Mouse (Mus musculus) heart, postnatal 0 days (tissue): Measurements from ENCODE around the gene Eif3l. TPM values are rescaled to one million over a fixed set of nuclear protein-coding genes. Genes with fewer than 3 reads are reported as not detected.

Experiments used
- ATAC-seq: fragments of 200-750 bp; cut with Nextera tagmentation; 2 replicates; pipeline ENCODE4 v1.8.0; 2017; ENCODE audit warnings: low read depth, moderate number of reproducible peaks, moderate library complexity; ENCODE audit not compliant: insufficient read depth
- DNase-seq: peaks from one replicate; pipeline ENCODE4 v3.0.0-alpha.2; 2016; ENCODE audit warnings: low spot score
- H3K27ac ChIP-seq: fragments of 300-500 bp; sonication (generic); 2 replicates; pipeline ENCODE4 v1.5.1; 2014; ENCODE audit warnings: low read depth, mild to moderate bottlenecking
- H3K27me3 ChIP-seq: fragments of 300-500 bp; sonication (generic); 2 replicates; pipeline ENCODE4 v1.6.1; 2014; ENCODE audit warnings: low read length, mixed read lengths; ENCODE audit not compliant: control insufficient read depth, insufficient read depth
- H3K36me3 ChIP-seq: fragments of 300-500 bp; sonication (generic); replicated peaks from 2 replicates; pipeline ENCODE4 v1.6.1; 2014; ENCODE audit warnings: low read length, mixed read lengths; ENCODE audit not compliant: control insufficient read depth, insufficient read depth
- H3K4me1 ChIP-seq: fragments of 300-500 bp; sonication (generic); 2 replicates; pipeline ENCODE4 v1.6.1; 2014; ENCODE audit warnings: antibody characterized with exemption; ENCODE audit not compliant: control insufficient read depth, insufficient read depth
- H3K4me2 ChIP-seq: fragments of 300-500 bp; sonication (generic); 2 replicates; pipeline ENCODE4 v1.6.1; 2014; ENCODE audit warnings: low read depth, mild to moderate bottlenecking, low read length, moderate library complexity
- H3K4me3 ChIP-seq: fragments of 300-500 bp; sonication (generic); 2 replicates; pipeline ENCODE4 v1.5.1; 2014; ENCODE audit warnings: low read depth, low read length
- H3K9ac ChIP-seq: fragments of 300-500 bp; sonication (generic); replicated peaks from 2 replicates; pipeline ENCODE4 v1.6.1; 2014; ENCODE audit warnings: low read depth, low read length, mixed read lengths
- H3K9me3 ChIP-seq: fragments of 300-500 bp; sonication (generic); replicated peaks from 2 replicates; pipeline ENCODE4 v1.6.1; 2016; ENCODE audit warnings: low read length; ENCODE audit not compliant: control insufficient read depth
- CTCF ChIP-seq: IDR thresholded peaks from 2 replicates; pipeline ENCODE4 v1.5.1; 2016; ENCODE audit warnings: antibody characterized with exemption, control low read depth, low read depth
- EP300 ChIP-seq: IDR thresholded peaks from 2 replicates; pipeline ENCODE4 v1.6.1; 2016; ENCODE audit warnings: antibody characterized with exemption, low read depth
- WGBS: fragments of 180-500 bp; shearing (Covaris S2); extraction: QIAGEN DNeasy Blood & Tissue Kit; methylation state at CpG from one replicate; pipeline ENCODE4 v1.1.7; 2014; 5-methylcytosine and 5-hydroxymethylcytosine counted together
- polyA plus RNA-seq: library from polyadenylated mRNA; unstranded; fragments of >200 nt; fragmentation: Nextera tagmentation; extraction: Ambion mirVana; gene quantifications from 2 replicates; pipeline ENCODE4 v1.2.1, GENCODE M21; 2015
- total RNA-seq: library from RNA; depleted of rRNA; stranded (reverse); fragments of >200 nt; gene quantifications from 2 replicates; pipeline ENCODE4 v1.2.3, GENCODE M21; 2014; ENCODE audit warnings: low replicate concordance

Eif3l gene
- total and polyA plus RNA-seq, 2 experiments from 2014 or later, result 123 to 183 TPM

GRCm38 (mm10) chr15:79079567-79079966 is 4.6 kb downstream of the Eif3l start:
- H3K36me3 ChIP-seq, result peaks cover 83% of the 10 kb centered on the region
- no peaks in the 10 kb centered on the region for H3K9me3 ChIP-seq
- DNase-seq, result no peak
- ATAC-seq, result no peak
- no peak overlapping the region for H3K4me2 ChIP-seq
- no peak overlapping the region for H3K4me3 ChIP-seq
- H3K9ac ChIP-seq, result no peak overlapping the region
- WGBS, result 97% methylated on average over 7 of the region's 7 CpGs
- TF ChIP-seq EP300, result no peak
- TF ChIP-seq CTCF, result no peak
- no peaks in the 10 kb centered on the region for H3K27me3 ChIP-seq
- H3K27ac ChIP-seq, result no peak overlapping the region
- H3K4me1 ChIP-seq, result peaks cover 6% of the 10 kb centered on the region

GRCm38 (mm10) chr15:79092284-79092683 is 17.3 kb downstream of the Eif3l start:
- no peaks in the 10 kb centered on the region for H3K9me3 ChIP-seq
- WGBS, result 88% methylated on average over 6 of the region's 6 CpGs
- H3K36me3 ChIP-seq, result peaks cover 70% of the 10 kb centered on the region
- H3K27me3 ChIP-seq, result no peaks in the 10 kb centered on the region
- no peak overlapping the region for H3K27ac ChIP-seq
- no peak overlapping the region for H3K4me2 ChIP-seq
- TF ChIP-seq CTCF, result no peak
- TF ChIP-seq EP300, result no peak
- peaks cover 12% of the 10 kb centered on the region for H3K4me1 ChIP-seq
- no peak overlapping the region for H3K4me3 ChIP-seq
- DNase-seq (no peak), ATAC-seq (no peak)
- no peak overlapping the region for H3K9ac ChIP-seq

DNA sequence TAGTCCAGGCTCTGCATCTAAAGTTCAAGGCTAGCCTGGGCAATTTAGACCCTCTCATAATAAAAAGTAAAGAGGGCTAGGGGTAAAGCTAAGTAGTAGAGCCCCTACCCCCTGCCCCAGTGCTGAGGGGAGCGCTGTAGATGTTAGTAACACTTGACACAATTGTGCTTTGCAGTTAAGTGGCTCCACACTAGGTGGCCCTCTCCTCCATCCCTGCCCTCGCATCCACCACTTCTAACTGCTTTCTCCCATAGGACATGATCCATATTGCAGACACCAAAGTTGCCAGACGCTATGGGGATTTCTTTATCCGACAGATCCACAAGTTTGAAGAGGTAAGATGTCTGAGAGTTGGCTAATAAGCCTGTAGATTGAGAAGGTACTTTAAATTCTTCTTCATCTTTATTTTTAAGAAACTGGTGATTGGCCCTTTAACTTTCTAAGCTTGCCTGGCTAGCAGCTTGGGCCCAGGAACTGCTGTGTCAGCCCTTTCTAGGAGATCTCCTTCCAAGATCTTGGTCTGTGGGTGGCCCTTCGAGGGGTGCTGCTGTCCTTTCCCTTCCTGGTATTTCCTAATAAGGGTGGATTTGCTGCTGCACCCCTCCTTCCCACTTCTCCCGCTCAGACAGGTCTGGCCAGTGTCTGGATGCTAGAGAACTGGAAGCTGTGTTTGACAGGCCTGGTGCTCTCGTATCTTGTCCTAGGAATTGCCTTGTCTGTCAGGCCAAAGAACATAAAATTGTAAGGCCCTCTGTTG is 18.3 kb downstream of the Eif3l start:
- H3K27me3 ChIP-seq, result no peaks in the 10 kb centered on the region
- H3K9me3 ChIP-seq, result no peaks in the 10 kb centered on the region
- H3K4me3 ChIP-seq, result no peak overlapping the region
- 46% methylated on average over 7 of the region's 7 CpGs for WGBS
- H3K4me1 ChIP-seq, result peaks cover 21% of the 10 kb centered on the region
- peaks cover 63% of the 10 kb centered on the region for H3K36me3 ChIP-seq
- 0 out of 2 replicates have a peak overlapping the region, but pooled peaks have one; percentile 3 for H3K27ac ChIP-seq
- H3K9ac ChIP-seq, result no peak overlapping the region
- DNase-seq (peak; percentile 85), ATAC-seq (no peak)
- no peak overlapping the region for H3K4me2 ChIP-seq
- no peak for TF ChIP-seq EP300
- TF ChIP-seq CTCF, result peak; percentile 85

GRCm38 (mm10) chr15:79095483-79095882 is 20.5 kb downstream of the Eif3l start:
- WGBS, result 84% methylated on average over 5 of the region's 5 CpGs
- H3K9ac ChIP-seq, result no peak overlapping the region
- ATAC-seq, result no peak
- no peak for DNase-seq
- H3K4me3 ChIP-seq, result no peak overlapping the region
- H3K9me3 ChIP-seq, result no peaks in the 10 kb centered on the region
- H3K4me2 ChIP-seq, result no peak overlapping the region
- H3K36me3 ChIP-seq, result peaks cover 41% of the 10 kb centered on the region
- peaks cover 43% of the 10 kb centered on the region for H3K4me1 ChIP-seq
- H3K27ac ChIP-seq, result no peak overlapping the region
- H3K27me3 ChIP-seq, result no peaks in the 10 kb centered on the region
- no peak for TF ChIP-seq EP300
- no peak for TF ChIP-seq CTCF

GRCm38 (mm10) chr15:79096556-79096955 is 21.6 kb downstream of the Eif3l start:
- H3K4me2 ChIP-seq, result no peak overlapping the region
- H3K36me3 ChIP-seq, result peaks cover 31% of the 10 kb centered on the region
- no peak for TF ChIP-seq CTCF
- TF ChIP-seq EP300, result no peak
- H3K9ac ChIP-seq, result no peak overlapping the region
- H3K9me3 ChIP-seq, result no peaks in the 10 kb centered on the region
- 36% methylated on average over 3 of the region's 3 CpGs for WGBS
- peak overlapping the region; percentile 94 for H3K27ac ChIP-seq
- H3K4me3 ChIP-seq, result no peak overlapping the region
- no peak for ATAC-seq
- no peak for DNase-seq
- H3K4me1 ChIP-seq, result peaks cover 53% of the 10 kb centered on the region
- H3K27me3 ChIP-seq, result no peaks in the 10 kb centered on the region
